Mouse (Mus musculus) kidney, postnatal 36 days (tissue): Measurements from ENCODE around the gene Mettl16.
"Not testable (repeated sequence)": the region's sequence is repeated elsewhere in the genome, so short reads cannot be mapped to it uniquely, and the experiment has no call there.

ENCODE experiments used
- DNase-seq, 2 experiments: peaks; one replicate each; pipeline ENCODE4 v3.0.0; 2021 to 2022; ENCODE audit warnings: mixed read lengths in 2 of 2

Gene Mettl16

DNA sequence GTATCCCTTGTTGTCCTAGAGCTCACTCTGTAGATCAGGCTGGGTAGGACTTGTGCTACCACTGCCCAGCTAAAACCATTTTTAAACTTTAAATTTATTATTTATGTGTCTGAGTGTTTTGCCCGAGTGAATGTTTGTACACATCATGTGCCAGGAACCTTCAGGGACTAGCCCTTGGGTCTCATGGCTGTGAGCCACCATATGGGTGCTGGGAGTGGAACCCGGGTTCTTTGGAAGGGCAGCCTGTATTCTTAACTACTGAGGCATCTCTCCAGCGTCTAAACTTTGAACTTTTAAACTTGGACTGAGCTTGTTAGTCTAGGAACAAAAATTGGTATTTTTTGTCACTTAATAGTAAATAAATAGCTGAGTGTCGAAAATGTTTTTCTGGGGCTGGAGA is 22.2 kb downstream of the Mettl16 start:
- peak in 1 of 2 experiments; percentile 52 for DNase-seq

DNA sequence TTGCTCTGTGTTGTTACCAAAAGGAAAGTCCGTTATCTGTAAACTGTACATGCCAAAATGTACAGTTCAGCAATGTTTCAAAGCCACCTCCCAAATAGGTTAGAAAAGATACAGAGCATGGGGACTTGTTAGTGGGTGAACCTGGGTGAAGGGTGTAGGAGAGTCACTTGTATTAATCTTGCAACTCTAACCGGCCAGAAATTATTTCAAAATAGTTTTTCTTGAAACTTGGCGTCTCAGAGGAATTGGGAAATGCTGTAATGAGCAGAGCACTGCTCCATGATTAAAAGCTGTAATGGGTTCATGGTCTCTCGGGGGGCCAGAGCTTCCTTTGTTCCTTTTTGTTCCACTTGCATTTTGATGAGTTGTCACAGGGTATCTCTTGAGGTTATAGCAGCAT is 30.0 kb downstream of the Mettl16 start:
- no peak for DNase-seq

DNA sequence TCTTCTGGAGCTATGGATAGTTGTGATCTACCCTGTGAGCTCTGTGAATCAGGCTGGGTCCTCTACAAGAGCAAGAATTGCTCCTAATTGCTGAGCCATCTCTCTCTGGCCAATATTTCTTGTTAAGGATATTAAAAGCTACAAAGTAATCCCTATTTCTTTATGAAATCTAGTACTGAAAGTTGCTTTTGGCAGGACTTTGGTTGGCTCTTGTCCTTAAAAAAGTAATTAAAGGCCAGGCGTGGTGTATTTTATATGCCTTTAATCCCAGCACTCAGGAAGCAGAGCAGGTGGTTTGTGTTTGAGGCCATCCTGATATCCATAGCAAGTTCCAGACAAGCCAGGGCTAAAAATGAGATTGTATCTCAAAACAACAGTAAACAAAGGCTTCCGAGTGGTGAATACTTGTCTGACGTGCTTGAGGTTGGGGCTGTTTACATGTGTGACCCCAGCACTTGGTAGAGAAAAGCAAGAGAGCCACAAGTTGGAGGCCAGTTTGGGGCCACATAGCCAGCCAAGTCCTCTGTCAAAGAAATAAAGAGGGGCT is 33.5 kb downstream of the Mettl16 start:
- DNase-seq = no peak

DNA sequence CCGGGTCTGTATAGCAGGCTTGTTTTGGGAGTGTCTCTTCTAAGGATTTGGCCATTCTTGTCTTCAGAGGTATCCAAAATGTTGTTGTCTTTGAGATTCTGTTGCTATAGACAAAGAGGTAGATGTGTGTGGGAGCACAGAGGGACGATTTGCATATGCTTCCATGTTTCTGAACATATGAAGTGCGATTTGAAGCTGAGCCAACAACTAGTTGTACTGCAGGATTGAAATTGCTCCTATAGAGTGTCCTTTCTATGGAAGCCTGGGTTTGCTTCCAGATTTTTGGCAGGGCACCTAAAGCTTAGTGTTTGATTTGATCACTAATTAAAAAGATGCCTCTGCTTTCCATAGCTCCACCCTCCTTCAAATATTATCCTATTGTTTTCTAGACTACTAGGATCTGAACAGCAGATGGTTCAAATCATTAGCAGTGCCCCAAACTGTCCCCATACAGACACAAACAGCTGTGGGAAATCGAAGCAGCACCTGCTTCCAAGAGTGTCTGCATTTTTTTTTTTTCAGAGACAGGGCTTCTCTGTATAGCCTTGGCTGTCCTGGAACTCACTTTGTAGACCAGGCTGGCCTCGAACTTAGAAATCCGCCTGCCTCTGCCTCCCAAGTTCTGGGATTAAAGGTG is 36.7 kb downstream of the Mettl16 start:
- DNase-seq = no peak

DNA sequence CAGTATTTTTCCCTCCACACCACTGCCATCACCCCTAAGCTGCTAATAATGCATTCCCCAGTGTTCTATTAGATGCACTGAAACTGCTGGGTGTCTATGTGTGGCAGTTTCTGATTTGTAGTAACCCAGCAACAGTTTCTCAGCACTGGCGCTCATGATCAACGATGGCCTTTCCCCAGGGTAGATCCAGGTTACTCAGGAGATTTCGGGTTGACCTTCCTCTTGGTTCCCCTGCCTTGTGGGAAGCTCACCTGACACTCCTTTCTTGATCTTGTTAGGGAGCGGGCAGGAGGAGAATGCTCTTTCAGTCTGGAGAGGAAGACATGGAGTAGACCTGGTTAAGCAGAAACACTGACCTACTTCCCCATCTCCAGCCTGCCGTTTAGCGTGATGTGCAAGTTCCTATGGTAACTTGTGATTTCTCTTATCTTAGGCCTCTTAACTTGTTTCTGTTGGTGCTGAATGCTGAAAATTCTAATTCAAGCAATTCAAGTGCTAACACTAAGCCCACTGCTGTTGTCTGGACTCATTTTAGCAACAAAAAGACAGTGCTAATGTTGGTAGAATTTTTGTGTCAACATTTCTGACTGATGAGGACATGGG is 37.7 kb downstream of the Mettl16 start:
- no peak for DNase-seq

DNA sequence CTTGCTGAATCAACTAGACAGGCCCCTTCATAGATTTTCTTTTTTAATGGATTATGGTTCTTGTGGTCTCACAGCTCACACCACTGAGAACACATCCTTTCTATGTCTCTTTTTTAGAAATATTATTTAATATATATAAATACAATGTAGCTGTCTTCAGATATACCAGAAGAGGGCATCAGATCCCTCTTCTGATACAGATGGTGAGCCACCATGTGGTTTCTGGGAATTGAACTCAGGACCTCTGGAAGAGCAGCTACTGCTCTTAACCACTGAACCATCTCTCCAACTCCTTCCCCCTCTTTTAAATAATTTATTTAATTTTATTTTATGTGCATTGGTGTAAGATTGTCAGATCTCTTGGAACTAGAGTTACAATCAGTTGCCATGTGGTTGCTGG is 39.5 kb downstream of the Mettl16 start:
- no peak for DNase-seq

DNA sequence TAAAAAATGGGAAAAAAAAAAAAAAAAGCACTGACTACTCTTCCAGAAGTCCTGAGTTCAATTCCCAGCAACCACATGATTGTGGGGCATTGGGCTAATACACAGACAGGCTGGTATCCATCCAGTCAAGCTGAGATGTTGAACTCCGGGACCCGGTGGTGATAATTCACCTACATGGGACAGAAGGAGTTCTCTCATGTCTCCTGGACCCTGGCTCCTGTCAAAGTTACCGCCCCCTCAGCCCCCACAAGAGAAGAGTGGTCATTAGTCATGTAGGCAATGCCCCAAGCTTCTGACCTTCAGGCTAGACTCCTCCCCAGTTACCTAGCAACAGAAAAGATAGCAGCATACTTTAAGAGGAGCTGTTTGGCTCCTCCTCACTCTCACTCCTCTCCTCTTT is 40.4 kb downstream of the Mettl16 start:
- not testable (repeated sequence) for DNase-seq

DNA sequence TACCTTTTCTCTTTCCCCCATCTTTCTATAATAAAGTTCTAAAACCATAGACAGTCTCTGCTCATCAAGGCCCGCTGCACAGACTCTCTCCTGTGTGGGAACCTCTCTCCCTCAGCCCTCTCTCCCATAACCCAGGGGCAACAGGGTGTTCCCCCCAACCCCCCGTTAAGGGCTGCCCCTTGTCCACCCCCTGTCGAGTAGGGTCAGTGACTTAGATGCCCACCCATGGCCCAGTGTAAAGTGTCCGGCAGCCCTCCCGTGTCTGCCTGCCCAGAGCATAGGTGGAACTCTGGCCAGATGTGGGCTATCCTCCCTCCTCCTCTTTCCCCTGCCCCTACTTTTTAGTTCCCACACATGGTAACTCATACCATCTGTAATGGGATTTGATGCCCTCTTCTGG is 40.9 kb downstream of the Mettl16 start:
- DNase-seq = no peak

DNA sequence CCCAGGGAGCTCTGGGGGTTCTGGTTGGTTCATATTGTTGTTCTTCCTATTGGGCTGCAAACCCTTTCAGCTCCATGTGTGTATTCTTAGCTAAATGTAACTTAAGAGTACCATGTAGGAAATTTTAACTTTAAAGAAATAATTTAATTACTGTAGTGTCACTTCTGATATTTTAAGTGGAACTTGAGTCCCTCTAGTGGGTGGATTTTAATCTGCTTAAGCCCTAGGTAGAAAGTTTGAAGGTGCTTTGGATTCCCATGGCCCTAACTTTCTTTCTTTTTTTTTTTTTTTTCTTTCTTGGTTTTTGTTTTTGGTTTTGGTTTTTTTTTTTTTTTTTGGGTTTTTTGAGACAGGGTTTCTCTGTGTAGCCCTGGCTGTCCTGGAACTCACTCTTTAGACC is 45.2 kb downstream of the Mettl16 start:
- DNase-seq = no peak

DNA sequence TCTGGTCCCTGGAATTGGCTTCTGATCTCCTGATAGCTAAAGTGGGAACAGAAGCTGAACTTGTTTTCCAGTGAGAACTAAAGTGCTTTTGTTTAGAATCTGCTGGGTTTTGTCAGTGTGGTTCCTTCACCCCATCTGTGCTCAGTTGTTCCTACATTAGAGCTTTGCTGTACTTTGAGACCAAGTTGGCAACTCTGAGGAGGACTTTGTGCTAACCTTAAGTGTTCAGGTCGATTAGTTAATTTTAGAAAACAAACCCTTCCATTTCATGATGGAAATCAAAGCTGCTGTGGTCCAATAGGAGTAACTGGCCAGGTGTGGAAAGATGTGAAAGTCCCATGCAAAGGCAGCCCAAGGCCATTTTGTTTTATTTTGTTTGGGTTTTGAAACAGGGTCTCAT is 50.3 kb downstream of the Mettl16 start:
- DNase-seq = no peak

DNA sequence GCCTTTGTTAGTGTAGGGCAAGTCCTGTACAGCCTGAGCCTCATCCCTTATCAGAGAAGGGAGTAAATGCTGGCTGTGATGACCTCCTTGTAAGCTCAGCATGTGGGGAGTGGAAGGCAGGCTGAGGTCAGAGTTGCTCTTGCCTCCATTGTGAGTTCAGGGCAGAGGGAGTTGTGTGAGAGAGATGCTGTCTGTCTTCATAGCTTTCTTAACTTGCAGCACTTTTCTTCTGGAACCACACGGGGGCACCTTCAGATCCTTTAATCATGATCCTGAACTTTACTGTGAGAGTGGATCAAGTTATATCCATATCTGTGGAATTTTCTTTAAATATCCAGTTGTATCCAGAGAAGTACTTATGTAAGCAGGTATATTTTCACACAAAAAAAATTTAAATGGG is 50.8 kb downstream of the Mettl16 start:
- DNase-seq = peak; percentile 59 to 72

DNA sequence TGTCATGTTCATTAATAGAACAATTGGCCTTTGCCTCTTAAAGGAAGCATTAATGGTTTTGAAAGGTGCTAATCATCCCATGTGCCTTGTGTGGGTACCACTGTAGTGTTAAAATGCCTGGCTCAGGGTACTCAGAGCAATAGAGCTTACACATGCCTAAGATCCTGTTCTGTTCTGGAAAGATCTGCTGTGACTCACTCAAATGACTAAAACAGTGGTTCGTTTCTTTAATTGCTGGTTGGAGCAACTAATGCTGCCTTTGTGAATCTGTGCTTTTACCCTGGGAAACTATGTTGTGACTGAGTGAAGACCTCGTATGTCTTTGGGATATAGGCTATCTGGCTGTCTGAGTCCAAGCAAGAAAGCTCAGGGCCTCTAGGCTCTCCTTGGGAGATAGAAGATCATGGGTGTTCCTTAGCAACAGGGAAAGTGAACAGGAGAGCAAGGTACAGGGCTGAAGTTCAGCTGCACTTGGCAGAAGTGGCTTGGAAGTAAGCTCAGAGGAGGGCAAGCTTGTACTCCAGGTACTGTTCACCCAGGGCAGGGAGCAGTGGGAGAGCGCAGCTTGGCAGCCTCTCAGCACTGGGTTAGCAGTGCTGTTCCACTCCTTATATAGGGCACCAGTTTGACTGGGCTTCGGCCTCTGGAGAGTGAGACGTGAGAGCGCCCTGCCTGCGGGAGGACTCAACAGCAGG is 52.3 kb downstream of the Mettl16 start:
- peak; percentile 80 to 88 for DNase-seq

DNA sequence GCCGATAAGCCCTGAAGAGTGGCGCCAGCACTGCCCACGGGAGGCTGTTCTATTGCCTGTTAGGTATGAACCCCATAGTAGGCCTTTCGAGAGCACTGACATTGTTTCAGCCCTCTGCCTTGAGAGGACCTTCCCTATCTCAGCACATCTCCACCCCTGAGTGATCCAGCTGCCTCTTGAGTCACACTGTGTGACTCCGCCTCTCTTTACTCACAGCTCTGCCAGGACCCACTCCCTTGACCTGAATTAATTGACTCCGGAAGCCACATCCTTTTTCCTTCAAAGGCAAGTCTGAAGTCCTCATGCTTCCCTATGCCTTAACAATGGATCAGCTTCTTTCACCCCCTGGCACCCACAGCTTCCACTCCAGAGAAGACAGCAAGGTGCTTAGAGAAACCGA is 55.5 kb downstream of the Mettl16 start:
- DNase-seq = peak in 1 of 2 experiments; percentile 78

DNA sequence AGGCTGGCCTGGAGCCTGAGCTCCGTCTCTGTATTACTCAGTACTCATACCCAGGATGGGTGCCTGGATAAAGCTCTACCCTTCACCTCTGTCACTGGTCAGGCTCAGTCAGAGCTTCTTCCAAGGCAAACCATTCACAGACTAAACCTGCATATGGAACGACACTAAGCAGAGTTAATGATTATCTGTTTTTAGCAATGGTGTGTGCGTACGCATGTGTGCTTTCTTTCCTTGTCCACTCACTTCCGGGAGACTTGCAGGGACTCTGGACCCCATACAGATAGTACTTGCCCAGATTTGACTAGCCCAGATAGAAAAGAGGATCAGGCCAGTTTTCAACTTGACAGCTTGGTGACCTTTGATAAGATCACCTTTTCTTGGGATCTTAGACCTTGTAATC is 56.1 kb downstream of the Mettl16 start:
- peak in 1 of 2 experiments; percentile 60 for DNase-seq

DNA sequence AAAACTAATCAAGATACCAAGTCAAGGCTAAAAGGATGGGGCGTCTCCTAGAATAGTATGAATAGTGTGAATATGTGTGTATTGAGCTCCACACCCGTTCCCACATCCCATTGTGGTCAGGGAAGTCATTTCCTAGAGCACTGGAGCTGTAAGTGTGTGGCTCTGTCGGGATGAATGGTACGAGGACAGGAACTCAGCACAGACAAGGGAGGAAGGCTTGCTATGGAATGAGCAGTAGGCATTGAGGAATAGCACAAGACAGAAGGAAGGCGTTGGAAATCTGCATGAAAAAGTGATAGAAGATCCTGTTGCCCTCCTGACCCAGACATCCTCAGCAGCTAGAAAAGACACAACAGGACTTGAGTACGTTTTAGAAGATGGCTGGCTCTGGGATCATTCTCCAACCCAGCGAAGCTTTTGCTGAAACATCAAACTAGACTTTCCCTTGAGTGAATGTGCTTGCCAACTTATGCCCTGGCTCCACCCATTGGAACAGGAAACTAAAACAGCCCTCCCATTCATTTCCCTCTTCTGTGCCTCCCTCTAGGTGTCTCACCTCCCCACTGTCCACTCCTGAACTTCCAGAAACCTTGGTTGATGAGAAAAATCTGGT is 57.3 kb downstream of the Mettl16 start:
- DNase-seq = no peak

DNA sequence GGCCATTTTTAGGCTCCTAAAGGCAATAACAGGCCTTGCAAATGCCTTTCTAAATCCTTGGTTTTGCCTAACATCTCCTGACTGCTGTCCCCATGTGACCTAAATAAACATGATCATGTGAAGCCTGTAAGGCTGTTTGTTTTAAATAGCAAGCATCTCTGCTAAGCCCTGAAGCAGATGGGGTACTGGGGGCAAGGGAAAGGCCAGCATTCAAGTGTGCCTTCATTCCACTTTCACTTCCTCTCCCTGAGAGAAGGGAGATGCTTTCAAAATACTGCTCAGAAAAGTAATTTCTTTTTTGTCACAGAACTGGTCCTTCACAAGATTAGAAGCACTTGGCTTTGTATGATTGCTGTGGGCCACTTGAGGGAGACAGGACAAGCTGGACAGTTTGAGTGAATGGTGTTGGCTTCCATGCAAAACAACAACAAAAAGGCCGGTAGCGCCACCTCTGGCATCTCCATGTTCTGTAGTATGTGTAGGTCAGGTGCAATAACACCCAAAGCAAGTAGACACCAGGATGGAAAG is 57.8 kb downstream of the Mettl16 start:
- no peak for DNase-seq

DNA sequence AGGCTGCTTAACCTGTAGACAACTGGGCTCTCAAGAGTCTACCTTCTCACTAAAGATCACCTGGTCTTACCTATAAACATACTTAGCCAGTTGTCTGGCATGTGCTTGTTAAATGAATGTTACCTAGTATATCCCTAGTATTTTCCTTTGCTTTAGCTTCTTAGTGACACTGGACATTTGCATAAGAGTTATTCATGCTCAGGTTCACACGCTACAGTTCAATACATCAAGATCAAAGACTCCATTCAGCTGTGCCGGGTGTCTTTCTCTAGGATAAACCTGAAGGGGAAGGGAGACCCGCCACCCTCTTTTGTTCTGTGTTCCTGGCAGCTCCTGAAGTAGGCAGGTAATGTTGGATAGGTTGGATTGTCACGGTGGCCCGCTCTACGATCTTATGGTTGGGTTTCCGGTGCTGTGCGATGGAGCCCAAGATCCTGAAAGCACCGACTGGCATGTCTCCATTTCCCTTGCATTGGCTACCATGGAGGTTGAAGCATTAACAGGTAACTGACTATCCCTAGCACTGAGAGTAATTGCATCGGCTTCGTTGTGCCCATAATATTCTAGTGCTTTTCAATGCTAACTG is 58.4 kb downstream of the Mettl16 start:
- no peak for DNase-seq

DNA sequence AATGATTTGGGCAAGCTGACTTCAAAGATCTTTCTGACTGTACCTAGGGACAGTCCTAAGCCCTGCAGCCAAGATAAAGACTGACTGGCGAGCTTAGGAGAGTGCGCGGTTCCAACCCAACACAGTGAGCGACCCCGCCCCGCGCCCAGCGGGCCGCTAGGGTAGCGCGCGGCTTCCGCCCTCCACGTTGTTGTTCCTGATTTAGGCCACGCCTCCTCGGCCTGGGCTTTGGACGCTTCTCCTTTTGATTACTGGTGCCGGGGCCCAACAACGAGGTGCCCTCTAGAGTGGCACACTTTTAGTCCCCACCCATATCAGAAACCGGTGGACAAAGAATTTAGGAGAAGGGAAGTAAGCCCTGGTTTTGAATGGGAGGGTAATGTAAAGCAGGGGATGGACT is 59.2 kb downstream of the Mettl16 start:
- DNase-seq = peak; percentile 87 to 93

DNA sequence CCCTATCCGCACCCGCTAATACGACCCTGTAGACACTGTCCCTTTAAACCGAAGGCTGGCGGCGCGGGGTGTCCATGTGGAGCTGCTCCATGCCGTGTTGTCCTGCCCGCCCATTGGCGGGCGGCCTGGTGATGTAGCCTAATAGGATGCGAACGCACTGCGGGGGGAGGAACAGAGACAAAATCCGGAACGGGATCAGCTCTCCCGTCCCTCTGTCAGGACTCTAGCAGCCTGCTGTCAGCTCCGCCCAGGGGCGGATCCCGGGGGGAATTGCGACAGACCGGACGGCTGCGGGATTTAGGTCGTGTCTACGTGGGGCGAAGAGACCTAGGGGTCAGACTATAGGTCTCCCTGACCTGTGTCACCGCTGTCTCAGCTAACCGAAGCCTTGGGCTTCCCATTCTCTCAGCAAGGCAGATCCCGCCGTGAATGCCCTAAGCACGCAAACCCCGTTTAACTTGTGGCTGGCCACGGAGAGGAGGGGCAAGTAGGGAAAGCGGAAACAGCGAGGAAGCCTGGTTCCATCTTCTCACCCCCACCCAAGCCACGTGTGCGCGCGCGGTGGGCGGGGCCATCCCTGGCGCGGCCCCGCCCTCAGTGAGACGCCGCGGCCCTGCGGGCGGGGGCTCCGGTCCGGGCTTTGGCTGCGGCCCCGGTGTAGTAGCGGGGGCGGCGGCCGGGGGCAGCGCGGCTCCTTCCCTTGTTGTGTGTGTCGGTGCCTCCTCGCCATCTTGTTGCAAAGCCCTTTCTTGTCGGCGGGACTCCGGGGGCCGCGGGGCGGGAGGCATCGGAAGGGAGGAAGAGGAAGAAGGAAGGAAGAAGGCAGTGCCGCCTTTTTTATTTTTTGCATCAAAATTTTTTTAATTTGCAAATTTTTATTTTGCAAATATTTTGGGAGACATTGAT is 59.9 kb downstream of the Mettl16 start, which contains the start of gene Mnt:
TSS of gene Mnt (plus strand) at position 665 of the 906 bp plus-strand sequence.
- peak; percentile 99 to 100 for DNase-seq

DNA sequence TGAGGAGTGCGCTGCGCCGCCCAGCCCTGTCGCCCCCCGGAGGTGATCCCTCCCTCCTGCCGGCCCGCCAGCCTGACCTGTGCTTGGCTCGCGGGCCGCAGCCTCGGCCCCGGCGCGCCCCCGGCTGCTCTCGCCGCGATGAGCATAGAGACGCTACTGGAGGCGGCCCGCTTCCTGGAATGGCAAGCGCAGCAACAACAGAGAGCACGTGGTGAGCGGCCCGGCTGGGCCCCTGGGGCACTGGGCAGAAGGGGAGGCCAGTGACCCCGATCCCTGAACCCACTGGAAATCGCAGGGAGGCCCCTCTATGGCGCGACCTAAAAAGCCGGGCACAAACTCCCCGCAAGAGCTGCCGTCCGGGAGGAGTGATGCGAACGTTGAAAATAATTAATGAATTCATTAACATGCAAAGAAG is 60.6 kb downstream of the Mettl16 start:
- DNase-seq = peak; percentile 71 to 79

DNA sequence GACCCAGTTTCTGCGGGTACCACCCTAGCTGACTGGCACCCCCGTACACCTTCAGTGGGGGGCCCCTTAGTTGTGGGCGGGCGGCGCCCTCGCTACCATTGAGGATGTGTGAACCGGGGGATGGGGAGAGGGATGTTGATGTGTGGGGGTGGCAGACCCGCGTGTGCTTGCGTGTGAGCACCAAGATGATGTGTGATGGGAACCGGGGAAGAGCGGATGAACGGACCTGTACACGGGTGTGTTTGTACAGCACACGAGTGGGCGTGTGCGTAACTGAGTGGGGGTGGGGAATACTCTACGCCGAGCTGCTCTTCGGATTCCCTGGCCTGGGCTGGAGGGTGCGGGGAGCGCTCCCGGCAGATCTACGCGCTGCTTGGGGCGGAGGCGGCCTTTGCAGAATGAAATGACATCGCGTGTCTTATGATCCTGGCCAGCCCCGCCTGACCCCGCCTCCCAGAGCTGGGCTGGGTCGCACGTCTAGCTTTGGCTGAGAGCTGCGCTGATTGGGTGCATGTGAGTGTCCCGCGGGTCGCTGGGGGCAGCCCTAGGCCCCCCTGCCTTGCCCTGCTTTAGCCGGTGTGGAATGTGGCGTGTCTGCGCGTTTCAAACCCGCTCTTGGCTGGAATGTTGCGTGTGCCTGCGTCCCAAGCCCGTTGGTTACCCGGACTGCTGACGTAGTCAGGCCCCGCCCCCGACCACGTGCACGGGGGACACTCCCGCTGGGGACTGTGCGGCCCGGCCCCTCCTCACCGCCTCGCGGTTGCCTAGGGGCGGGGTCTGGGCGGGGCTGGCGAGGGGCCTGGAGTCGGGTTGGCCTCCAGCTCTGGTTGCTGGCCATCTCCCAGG is 61.2 kb downstream of the Mettl16 start:
- peak; percentile 100 for DNase-seq
